8 mouse cellular contexts compared by ENCODE assay signal in the genomic region with DNA sequence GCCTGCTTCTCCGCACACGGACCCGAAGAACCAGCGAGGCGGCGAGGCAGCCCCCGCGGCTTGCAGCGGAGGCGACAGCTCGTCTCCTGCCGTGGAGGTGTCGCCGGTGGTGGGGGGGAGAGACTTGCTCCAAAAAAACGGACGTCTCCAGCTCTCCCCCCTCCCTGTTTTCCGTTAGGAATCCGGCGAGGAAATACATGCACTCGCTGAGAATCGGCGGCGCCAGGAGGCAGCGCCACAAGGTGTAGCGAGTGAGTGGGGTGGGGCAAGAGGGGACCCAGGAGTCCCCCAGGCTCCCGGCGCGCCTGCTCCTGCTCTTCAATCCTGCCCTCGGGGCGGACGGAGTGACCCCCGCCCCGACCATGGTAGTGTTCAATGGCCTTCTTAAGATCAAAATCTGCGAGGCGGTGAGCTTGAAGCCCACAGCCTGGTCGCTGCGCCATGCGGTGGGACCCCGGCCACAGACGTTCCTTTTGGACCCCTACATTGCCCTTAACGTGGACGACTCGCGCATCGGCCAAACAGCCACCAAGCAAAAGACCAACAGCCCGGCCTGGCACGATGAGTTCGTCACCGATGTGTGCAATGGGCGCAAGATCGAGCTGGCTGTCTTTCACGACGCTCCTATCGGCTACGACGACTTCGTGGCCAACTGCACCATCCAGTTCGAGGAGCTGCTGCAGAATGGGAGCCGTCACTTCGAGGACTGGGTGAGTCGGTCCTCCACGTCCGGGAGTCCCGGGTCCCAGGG. TPM values are rescaled to one million over a fixed set of nuclear protein-coding genes. Genes with fewer than 3 reads are reported as not detected.
DNase-seq lines count a peak whose midpoint lies in the region; ATAC-seq and TF ChIP-seq lines count a peak whose summit lies in the region.

No protein-coding gene starts in this region.

- H3K4me3 ChIP-seq in embryonic facial prominence, embryonic 10.5 days: peak overlapping the region; percentile 83
- H3K4me3 ChIP-seq in heart, embryonic 10.5 days: peak overlapping the region; percentile 93
- peak overlapping the region; percentile 82 for H3K4me3 ChIP-seq in kidney, embryonic 15.5 days (replicated peaks)
- H3K4me3 ChIP-seq in lung, adult 2 months (replicated peaks; ENCODE audit: extremely low read depth, low read depth, low read length): peak overlapping the region; percentile 91

- TF ChIP-seq POLR2A in lung, adult 2 months (IDR thresholded peaks at IDR 0.05; ENCODE audit: borderline replicate concordance, extremely low read depth, low read depth, low read length): no peak

- peaks cover 8% of the 10 kb centered on the region for H3K36me3 ChIP-seq in embryonic facial prominence, embryonic 10.5 days (replicated peaks)
- peaks cover 15% of the 10 kb centered on the region for H3K36me3 ChIP-seq in heart, embryonic 10.5 days
- H3K36me3 ChIP-seq in kidney, embryonic 15.5 days: peaks cover 9% of the 10 kb centered on the region

- 0 out of 2 replicates have a peak, but pooled peaks have one; percentile 4 for ATAC-seq in kidney, embryonic 15.5 days (replicated peaks; ENCODE audit: low FRiP score)

- no peaks in the 10 kb centered on the region for H3K9me3 ChIP-seq in embryonic facial prominence, embryonic 10.5 days
- no peaks in the 10 kb centered on the region for H3K9me3 ChIP-seq in heart, embryonic 10.5 days
- no peaks in the 10 kb centered on the region for H3K9me3 ChIP-seq in kidney, embryonic 15.5 days (replicated peaks)

- peaks cover 30% of the 10 kb centered on the region for H3K27me3 ChIP-seq in embryonic facial prominence, embryonic 10.5 days (replicated peaks; ENCODE audit: low read depth, poor library complexity, severe bottlenecking)
- no peaks in the 10 kb centered on the region for H3K27me3 ChIP-seq in heart, embryonic 10.5 days (ENCODE audit: insufficient read depth, poor library complexity, severe bottlenecking)
- H3K27me3 ChIP-seq in kidney, embryonic 15.5 days: no peaks in the 10 kb centered on the region

- peaks cover 42% of the 10 kb centered on the region for H3K4me1 ChIP-seq in embryonic facial prominence, embryonic 10.5 days
- peaks cover 36% of the 10 kb centered on the region for H3K4me1 ChIP-seq in heart, embryonic 10.5 days
- H3K4me1 ChIP-seq in kidney, embryonic 15.5 days: peaks cover 42% of the 10 kb centered on the region
- no peaks in the 10 kb centered on the region; the same call in 1 of the 2 replicates for H3K4me1 ChIP-seq in lung, adult 2 months (ENCODE audit: control insufficient read depth, insufficient read depth, low read length)

- peak overlapping the region; percentile 93 for H3K27ac ChIP-seq in embryonic facial prominence, embryonic 10.5 days (replicated peaks)
- peak overlapping the region; percentile 98 for H3K27ac ChIP-seq in heart, embryonic 10.5 days
- peak overlapping the region; percentile 100 for H3K27ac ChIP-seq in kidney, embryonic 15.5 days

- peak; percentile 42 to 47 for DNase-seq in B cell, adult 2 months
- DNase-seq in Muller cell, postnatal 12 days (ENCODE audit: inconsistent ontology term): peak; percentile 44
- no peak for DNase-seq in embryonic facial prominence, embryonic 10.5 days (ENCODE audit: low spot score)
- DNase-seq in heart, embryonic 10.5 days (ENCODE audit: low spot score): no peak
- DNase-seq in lung, adult 2 months: peak; percentile 64
- peak; percentile 25 for DNase-seq in ovary, postnatal 14 days (ENCODE audit: low spot score)
- peak; percentile 20 to 25 for DNase-seq in urinary bladder, postnatal 36 days (ENCODE audit: low spot score in 2 of 2)

- peak overlapping the region; percentile 81 for H3K9ac ChIP-seq in kidney, embryonic 15.5 days

- TF ChIP-seq CTCF in lung, adult 2 months (IDR thresholded peaks at IDR 0.05; ENCODE audit: insufficient read depth, low read length): no peak

- peak overlapping the region; percentile 97 for H3K4me2 ChIP-seq in kidney, embryonic 15.5 days

- under 1% methylated on average over 64 of the region's 64 CpGs for WGBS in embryonic facial prominence, embryonic 10.5 days
- under 1% methylated on average over 64 of the region's 64 CpGs for WGBS in heart, embryonic 10.5 days
- WGBS in kidney, embryonic 15.5 days: under 1% methylated on average over 61 of the region's 64 CpGs
- under 1% methylated on average over 64 of the region's 64 CpGs for WGBS in lung, adult 2 months

RNA-seq across cellular contexts. Expression of a gene that starts 0.8 kb away (rescaled TPM):
- polyA plus RNA-seq in embryonic facial prominence, embryonic 10.5 days (2016; fragmentation: Nextera tagmentation; extraction: Ambion mirVana): 4.2 and 5.6 TPM in 2 replicates
- 9.4 and 12.5 TPM in 2 replicates for polyA plus RNA-seq in heart, embryonic 10.5 days (2016; fragmentation: Nextera tagmentation; extraction: Ambion mirVana)
- 6.8 and 7.1 TPM in 2 replicates for polyA plus RNA-seq in kidney, embryonic 15.5 days (2015; fragmentation: Nextera tagmentation; extraction: Ambion mirVana)
- polyA plus RNA-seq in lung, adult 2 months (2012; rRNA removed): 9.8 and 13.5 TPM in 2 replicates

RNA-seq across cellular contexts. Expression of a gene that starts 23.4 kb away (rescaled TPM):
- polyA plus RNA-seq in embryonic facial prominence, embryonic 10.5 days (2016; fragmentation: Nextera tagmentation; extraction: Ambion mirVana): 24.4 and 24.5 TPM in 2 replicates
- 12.7 and 15.4 TPM in 2 replicates for polyA plus RNA-seq in heart, embryonic 10.5 days (2016; fragmentation: Nextera tagmentation; extraction: Ambion mirVana)
- polyA plus RNA-seq in kidney, embryonic 15.5 days (2015; fragmentation: Nextera tagmentation; extraction: Ambion mirVana): 21.0 and 21.7 TPM in 2 replicates
- 1.7 and 2.9 TPM in 2 replicates for polyA plus RNA-seq in lung, adult 2 months (2012; rRNA removed)

Comparison
In these comparisons a context has a peak if more than half of its experiments do, and no peak if none do; other contexts are left out.
1. DNase-seq: peak in B cell, adult 2 months (2 of 2), Muller cell, postnatal 12 days (single experiment), lung, adult 2 months (single experiment), ovary, postnatal 14 days (single experiment) and urinary bladder, postnatal 36 days (2 of 2); none in embryonic facial prominence, embryonic 10.5 days (single experiment) and heart, embryonic 10.5 days (single experiment).
2. Peak in every context shown above with its lines, with median percentiles within 50 percentile points of each other: H3K27ac ChIP-seq and H3K4me3 ChIP-seq.